Mouse (Mus musculus) heart, postnatal 25 days (tissue): ENCODE measurements around the gene Prkce. TPM values are rescaled to one million over a fixed set of nuclear protein-coding genes. Genes with fewer than 3 reads are reported as not detected.

ENCODE experiments used
- DNase-seq: peaks from one replicate; pipeline ENCODE4 v3.0.0; 2022; ENCODE audit warnings: low spot score
- intact Hi-C: fragments of 180-260 bp; cut with DNase I; formaldehyde crosslinking; loops from one replicate; pipeline ENCODE4 v1.15.1; 2025
- total RNA-seq, 2 experiments: library from RNA; stranded (reverse); gene quantifications; 2 replicates each; pipeline ENCODE4 v1.2.3; 2021

Gene Prkce
- total RNA-seq, 2 experiments from 2014 or later, result 25.9 to 28.3 TPM

- intact Hi-C loops, result loop anchor here (5.0 kb wide), 1 partner anchor 67 kb away; no protein-coding TSS in a partner anchor
- no peak for DNase-seq
Observed at GRCm38 (mm10) chr17:86170164-86170958, 2.8 kb downstream of the Prkce start.

GRCm38 (mm10) chr17:86175516-86175915 lies 7.9 kb downstream of the Prkce start:
- no peak for DNase-seq
- intact Hi-C loops, result no loop called here

GRCm38 (mm10) chr17:86176722-86177121 lies 9.1 kb downstream of the Prkce start:
- intact Hi-C loops, result no loop called here
- DNase-seq, result no peak

GRCm38 (mm10) chr17:86183788-86184187 lies 16.2 kb downstream of the Prkce start:
- DNase-seq, result no peak
- intact Hi-C loops, result loop anchor here (2.0 kb wide), 1 partner anchor 15 kb away; no protein-coding TSS in a partner anchor

- DNase-seq, result no peak
- intact Hi-C loops, result no loop called here
Observed at GRCm38 (mm10) chr17:86184552-86185209, 17.1 kb downstream of the Prkce start.

GRCm38 (mm10) chr17:86185584-86185983 lies 18.0 kb downstream of the Prkce start:
- DNase-seq, result peak; percentile 36
- intact Hi-C loops, result no loop called here

- no peak for DNase-seq
- intact Hi-C loops, result no loop called here
Observed at GRCm38 (mm10) chr17:86187777-86188176, 20.2 kb downstream of the Prkce start.

- DNase-seq, result no peak
- intact Hi-C loops, result no loop called here
Observed at GRCm38 (mm10) chr17:86193979-86194378, 26.4 kb downstream of the Prkce start.

- intact Hi-C loops, result no loop called here
- DNase-seq, result no peak
Observed at GRCm38 (mm10) chr17:86194921-86195320, 27.3 kb downstream of the Prkce start.

GRCm38 (mm10) chr17:86198496-86199465 lies 31.2 kb downstream of the Prkce start:
- no peak for DNase-seq
- intact Hi-C loops, result no loop called here

- no peak for DNase-seq
- intact Hi-C loops, result no loop called here
Observed at GRCm38 (mm10) chr17:86201981-86202380, 34.4 kb downstream of the Prkce start.

- DNase-seq, result no peak
Observed at GRCm38 (mm10) chr17:86202972-86203371, 35.4 kb downstream of the Prkce start.

GRCm38 (mm10) chr17:86203531-86204450 lies 36.2 kb downstream of the Prkce start:
- DNase-seq, result no peak
- intact Hi-C loops, result no loop called here

More at GRCm38 (mm10) chr17:86202972-86203371, 35.4 kb downstream of the Prkce start:
- intact Hi-C loops, result no loop called here

- intact Hi-C loops, result no loop called here
- DNase-seq, result no peak
Observed at GRCm38 (mm10) chr17:86206289-86206688, 38.7 kb downstream of the Prkce start.

GRCm38 (mm10) chr17:86208057-86208820 lies 40.7 kb downstream of the Prkce start:
- intact Hi-C loops, result no loop called here
- no peak for DNase-seq

- intact Hi-C loops, result no loop called here
- DNase-seq, result no peak
Observed at GRCm38 (mm10) chr17:86208821-86209186, 41.2 kb downstream of the Prkce start.

GRCm38 (mm10) chr17:86209680-86210251 lies 42.2 kb downstream of the Prkce start:
- intact Hi-C loops, result no loop called here
- DNase-seq, result no peak

- no peak for DNase-seq
- intact Hi-C loops, result no loop called here
Observed at GRCm38 (mm10) chr17:86212204-86212603, 44.6 kb downstream of the Prkce start.
